Mouse (Mus musculus) sigmoid colon, adult 10 weeks (tissue): Measurements from ENCODE around the gene Scgb1b30. TPM values are rescaled to one million over a fixed set of nuclear protein-coding genes. Genes with fewer than 3 reads are reported as not detected.

Experiments used
- polyA plus RNA-seq: library from polyadenylated mRNA; stranded (reverse); fragments of 350-450 nt; fragmentation: Illumina TruSeq; extraction: RNeasy Lipid Tissue Mini Kit (QIAGEN cat#74804); gene quantifications from one replicate; pipeline ENCODE4 v1.2.3, GENCODE M21; 2014; ENCODE audit warnings: low read depth, low replicate concordance

Gene Scgb1b30
- not detected for polyA plus RNA-seq

DNA sequence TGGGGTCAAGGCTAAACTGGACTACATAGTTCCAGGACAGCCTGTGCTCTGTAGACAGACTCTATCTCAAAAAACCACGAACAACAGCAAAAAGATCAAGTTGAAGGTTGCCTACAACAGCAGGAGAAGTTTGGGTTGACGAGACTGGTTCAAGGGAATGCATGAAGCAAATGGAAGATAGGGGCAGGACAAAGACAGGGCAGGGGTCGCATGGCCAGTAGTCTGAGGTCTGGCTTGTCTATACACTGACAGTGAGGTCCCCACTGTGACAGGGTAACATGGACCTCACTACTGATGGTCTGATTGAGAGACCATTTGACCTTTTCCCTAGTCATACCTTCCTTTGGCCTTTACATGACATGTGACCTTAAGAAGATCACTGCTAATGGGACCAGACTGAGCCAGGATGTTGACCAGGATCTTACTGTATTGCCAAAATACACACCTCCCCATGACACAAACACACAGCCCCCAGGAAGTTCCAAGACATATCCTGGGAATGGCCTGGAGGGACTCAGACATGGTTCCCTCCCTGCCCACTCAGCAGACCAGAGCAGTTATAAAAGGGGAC is at the start of gene Scgb1b30:
Gene Scgb1b30, plus strand, starts transcription at position 521 of the 571 bp plus-strand sequence.

DNA sequence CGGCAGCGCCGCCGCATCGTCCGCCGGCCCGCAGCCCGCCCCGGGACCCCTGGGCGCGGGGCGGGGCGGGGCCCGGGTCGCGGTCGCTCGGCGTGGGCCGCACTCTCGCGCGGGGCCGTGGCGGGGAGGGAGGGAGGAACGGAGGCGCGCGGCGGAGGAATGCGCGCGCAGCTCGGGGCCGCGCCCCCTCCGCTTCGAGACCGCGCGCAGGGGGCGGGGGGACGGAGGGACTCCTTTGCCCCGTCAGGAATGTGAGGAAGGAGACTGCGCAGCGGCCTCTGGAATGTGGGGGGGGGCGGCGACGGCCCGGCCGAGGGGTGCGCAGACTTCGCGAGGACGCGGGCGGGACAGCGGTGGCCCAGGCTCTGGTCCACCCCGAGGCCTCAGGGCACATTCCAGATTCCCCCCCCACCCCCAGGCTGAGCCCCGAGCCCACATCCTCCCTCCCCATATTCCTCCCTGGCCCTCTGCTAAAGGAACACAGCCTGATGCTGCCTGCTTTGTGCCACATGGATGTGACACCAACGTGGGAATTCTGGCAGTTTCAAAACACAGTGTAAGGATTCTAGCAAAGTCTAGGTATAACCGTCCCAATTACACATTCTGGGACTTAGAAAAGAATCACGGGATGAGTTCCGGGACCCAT is 38.0 kb downstream of the Scgb1b30 start, which contains the start of gene Wtip:
Gene Wtip, minus strand, starts transcription at position 152 of the 646 bp plus-strand sequence.

Other genes starting within 250 kb of the Scgb1b30 start
- gene Scgb2b26, start 150.4 kb upstream of the Scgb1b30 start, polyA plus RNA-seq, result not detected
- gene Scgb2b27, start 81.5 kb upstream of the Scgb1b30 start, polyA plus RNA-seq, result not detected
- gene Scgb1b27, start 73.9 kb upstream of the Scgb1b30 start, polyA plus RNA-seq, result not detected
- gene Wtip, start 37.8 kb downstream of the Scgb1b30 start, polyA plus RNA-seq, result 0.69 TPM
- 89.0 TPM for gene Uba2, start 74.2 kb downstream of the Scgb1b30 start, polyA plus RNA-seq
- 4.1 TPM for gene Pdcd2l, start 101.2 kb downstream of the Scgb1b30 start, polyA plus RNA-seq
- 39.6 TPM for gene Gpi1, start 134.9 kb downstream of the Scgb1b30 start, polyA plus RNA-seq
- not detected for gene Gm6096, start 155.6 kb downstream of the Scgb1b30 start, polyA plus RNA-seq
- 62.5 TPM for gene 4931406P16Rik, start 218.1 kb downstream of the Scgb1b30 start, polyA plus RNA-seq